Mouse (Mus musculus) liver, embryonic 16.5 days (tissue): ENCODE results near the gene Dusp7. TPM values are rescaled to one million over a fixed set of nuclear protein-coding genes. Genes with fewer than 3 reads are reported as not detected.

Experiments
- ATAC-seq: fragments of 200-750 bp; cut with Nextera tagmentation; 2 replicates; pipeline ENCODE4 v1.8.0; 2017; ENCODE audit warnings: low read depth, mild to moderate bottlenecking, moderate number of reproducible peaks, moderate library complexity
- H3K27ac ChIP-seq: fragments of 300-500 bp; sonication (generic); 2 replicates; pipeline ENCODE4 v1.5.1; 2014; ENCODE audit warnings: mild to moderate bottlenecking, low read length
- H3K27me3 ChIP-seq: fragments of 300-500 bp; sonication (generic); 2 replicates; pipeline ENCODE4 v1.6.1; 2014; ENCODE audit warnings: low read depth, low read length, mixed read lengths; ENCODE audit not compliant: control insufficient read depth, insufficient read depth
- H3K36me3 ChIP-seq: fragments of 300-500 bp; sonication (generic); 2 replicates; pipeline ENCODE4 v1.6.1; 2014; ENCODE audit warnings: mild to moderate bottlenecking; ENCODE audit not compliant: control insufficient read depth, insufficient read depth
- H3K4me1 ChIP-seq: fragments of 300-500 bp; sonication (generic); 2 replicates; pipeline ENCODE4 v1.6.1; 2014; ENCODE audit warnings: low read depth, low read length, mixed read lengths; ENCODE audit not compliant: control insufficient read depth
- H3K4me2 ChIP-seq: fragments of 300-500 bp; sonication (generic); 2 replicates; pipeline ENCODE4 v1.6.1; 2014; ENCODE audit warnings: low read depth, low read length, mixed read lengths
- H3K4me3 ChIP-seq: fragments of 300-500 bp; sonication (generic); 2 replicates; pipeline ENCODE4 v1.5.1; 2014; ENCODE audit warnings: low read depth, mild to moderate bottlenecking, low read length
- H3K9ac ChIP-seq: fragments of 300-500 bp; sonication (generic); 2 replicates; pipeline ENCODE4 v1.6.1; 2014; ENCODE audit warnings: low read depth, low read length
- H3K9me3 ChIP-seq: fragments of 300-500 bp; sonication (generic); replicated peaks from 2 replicates; pipeline ENCODE4 v1.6.1; 2016; ENCODE audit warnings: low read length; ENCODE audit not compliant: control insufficient read depth
- WGBS: fragments of 180-500 bp; shearing (Covaris S2); extraction: QIAGEN DNeasy Blood & Tissue Kit; methylation state at CpG from one replicate; pipeline ENCODE4 v1.1.7; 2014; ENCODE audit not compliant: insufficient replicate concordance; 5-methylcytosine and 5-hydroxymethylcytosine counted together
- polyA plus RNA-seq: library from polyadenylated mRNA; unstranded; fragments of >200 nt; fragmentation: Nextera tagmentation; extraction: Ambion mirVana; gene quantifications from 2 replicates; pipeline ENCODE4 v1.2.1, GENCODE M21; 2015

The Dusp7 gene
- polyA plus RNA-seq, 1 experiment from 2014 or later, result 2.7 TPM

DNA sequence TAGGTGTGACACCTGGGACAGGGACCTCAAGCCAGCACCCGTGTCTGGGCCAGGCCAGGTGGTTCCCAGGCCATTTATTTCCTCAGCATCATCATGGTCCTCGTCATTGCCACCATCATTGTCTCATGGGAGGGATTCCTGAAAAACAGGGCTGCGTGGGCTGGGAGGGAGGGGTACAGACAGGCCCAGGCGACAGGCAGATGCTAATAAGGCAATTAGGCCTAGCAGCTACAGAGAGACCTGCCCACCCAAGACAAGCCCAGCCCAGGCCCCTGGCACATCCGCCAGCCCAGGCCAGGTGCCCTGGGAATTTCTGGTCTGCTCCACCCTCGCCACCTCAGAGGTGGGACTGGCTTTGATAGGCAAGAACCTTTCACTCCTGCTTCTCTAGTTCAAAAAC is 9.1 kb upstream of the Dusp7 start:
- Histone ChIP-seq H3K9ac (no peak overlapping the region), H3K36me3 (no peaks in the 10 kb centered on the region), H3K4me2 (no peak overlapping the region), H3K9me3 (no peaks in the 10 kb centered on the region), H3K27me3 (no peaks in the 10 kb centered on the region), H3K4me1 (no peaks in the 10 kb centered on the region), H3K27ac (no peak overlapping the region), H3K4me3 (no peak overlapping the region)
- WGBS, result 71% methylated on average over 6 of the region's 6 CpGs
- no peak for ATAC-seq

DNA sequence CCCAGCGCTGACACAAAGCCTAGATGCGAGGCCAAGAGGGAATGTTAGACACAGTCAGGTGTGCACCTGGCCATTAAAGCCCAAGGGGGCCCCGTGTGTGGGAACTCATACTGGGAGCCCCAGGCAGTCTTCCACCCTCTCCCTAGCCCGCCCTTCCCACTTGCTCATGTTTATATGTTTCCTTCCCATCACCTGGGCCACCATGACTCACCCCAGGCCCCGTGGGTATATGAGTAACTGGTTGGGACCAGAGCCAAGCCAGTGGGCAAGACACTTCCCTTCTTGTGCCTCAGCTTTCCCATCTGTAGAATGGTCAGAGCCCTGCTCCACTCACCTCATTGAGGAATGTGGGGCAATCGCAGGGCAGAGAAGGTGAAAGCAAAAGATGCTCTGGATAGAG is 7.3 kb upstream of the Dusp7 start:
- Histone ChIP-seq H3K4me1 (no peaks in the 10 kb centered on the region), H3K4me3 (no peak overlapping the region), H3K27ac (no peak overlapping the region), H3K36me3 (no peaks in the 10 kb centered on the region), H3K9ac (no peak overlapping the region), H3K4me2 (no peak overlapping the region), H3K27me3 (no peaks in the 10 kb centered on the region), H3K9me3 (no peaks in the 10 kb centered on the region)
- no peak for ATAC-seq
- 64% methylated on average over 6 of the region's 6 CpGs for WGBS

DNA sequence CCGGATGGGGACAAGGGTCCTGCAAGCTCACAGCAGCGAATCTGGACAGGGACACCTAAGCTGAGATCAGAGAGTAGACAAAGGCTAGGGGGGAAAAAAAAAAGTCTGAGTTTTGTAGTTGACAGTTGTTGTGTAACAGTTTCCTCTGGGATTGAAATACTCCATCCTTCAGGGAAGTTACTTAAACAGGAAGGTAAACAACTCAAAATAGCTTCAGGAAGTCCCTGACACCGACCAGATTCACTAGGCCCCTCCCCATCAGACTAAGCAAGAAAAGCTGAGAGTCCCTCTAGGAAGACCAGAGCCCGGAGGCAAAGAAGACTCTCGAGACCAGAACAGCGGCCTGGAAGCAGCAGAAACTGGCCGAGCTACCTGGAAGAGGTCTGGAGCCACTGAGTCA is 3.1 kb upstream of the Dusp7 start:
- no peak for ATAC-seq

DNA sequence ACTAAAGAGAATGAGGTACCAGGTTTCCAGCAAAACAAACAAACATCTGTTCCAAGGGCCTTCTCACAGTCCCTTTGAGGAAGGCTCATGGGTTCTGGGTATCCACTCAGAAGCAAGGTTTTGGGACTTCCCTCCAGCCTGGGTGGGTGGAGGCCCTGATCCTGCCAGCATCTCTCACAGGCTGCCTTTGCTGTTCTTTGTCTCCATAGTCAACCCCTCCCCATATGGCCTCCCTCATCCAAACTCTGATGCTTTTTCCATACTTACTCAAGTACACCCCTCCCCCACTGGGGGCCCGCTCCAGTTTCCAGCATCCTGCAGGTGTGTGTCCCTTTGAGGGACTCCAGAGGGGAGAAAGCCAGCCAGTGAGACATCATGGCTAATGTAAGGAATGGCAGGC is 2.2 kb upstream of the Dusp7 start:
- Histone ChIP-seq H3K27me3 (peaks cover 8% of the 10 kb centered on the region), H3K9ac (no peak overlapping the region), H3K36me3 (no peaks in the 10 kb centered on the region), H3K9me3 (no peaks in the 10 kb centered on the region), H3K27ac (no peak overlapping the region), H3K4me2 (no peak overlapping the region), H3K4me1 (peaks cover 29% of the 10 kb centered on the region), H3K4me3 (no peak overlapping the region)
- 57% methylated on average over 1 of the region's 1 CpGs for WGBS
- ATAC-seq, result no peak

More for the DNA sequence above, 3.1 kb upstream of the Dusp7 start:
- Histone ChIP-seq H3K9ac (no peak overlapping the region), H3K27ac (no peak overlapping the region), H3K4me3 (no peak overlapping the region), H3K27me3 (peaks cover 8% of the 10 kb centered on the region), H3K9me3 (no peaks in the 10 kb centered on the region), H3K4me1 (peaks cover 28% of the 10 kb centered on the region), H3K36me3 (no peaks in the 10 kb centered on the region), H3K4me2 (no peak overlapping the region)
- WGBS, result 27% methylated on average over 7 of the region's 7 CpGs

DNA sequence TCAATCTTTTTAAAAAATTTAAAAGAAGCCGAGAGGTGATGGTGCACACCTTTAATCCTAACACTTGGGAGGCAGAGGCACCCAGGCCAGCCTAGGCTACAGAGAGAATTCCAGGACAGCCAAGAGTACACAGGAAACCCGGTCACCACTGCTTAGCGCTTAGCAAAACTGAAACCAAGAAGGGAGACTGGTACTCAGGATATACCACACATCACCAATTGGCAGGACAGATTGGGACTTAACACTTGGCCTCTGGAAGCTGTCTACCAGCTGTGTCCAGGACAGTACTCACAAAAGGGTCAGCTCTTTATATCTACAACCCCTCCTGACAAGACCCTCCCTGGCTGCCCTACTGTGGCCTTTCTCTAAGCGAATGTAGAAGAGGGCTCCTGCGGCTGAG is 1.4 kb upstream of the Dusp7 start:
- H3K4me3 ChIP-seq, result peak overlapping the region; percentile 62
- H3K36me3 ChIP-seq, result no peaks in the 10 kb centered on the region
- WGBS, result 22% methylated on average over 5 of the region's 5 CpGs
- H3K27ac ChIP-seq, result no peak overlapping the region
- peaks cover 8% of the 10 kb centered on the region for H3K27me3 ChIP-seq
- peak overlapping the region; percentile 94 for H3K4me2 ChIP-seq
- H3K9me3 ChIP-seq, result no peaks in the 10 kb centered on the region
- no peak for ATAC-seq
- H3K9ac ChIP-seq, result peak overlapping the region; percentile 51
- peaks cover 34% of the 10 kb centered on the region for H3K4me1 ChIP-seq

DNA sequence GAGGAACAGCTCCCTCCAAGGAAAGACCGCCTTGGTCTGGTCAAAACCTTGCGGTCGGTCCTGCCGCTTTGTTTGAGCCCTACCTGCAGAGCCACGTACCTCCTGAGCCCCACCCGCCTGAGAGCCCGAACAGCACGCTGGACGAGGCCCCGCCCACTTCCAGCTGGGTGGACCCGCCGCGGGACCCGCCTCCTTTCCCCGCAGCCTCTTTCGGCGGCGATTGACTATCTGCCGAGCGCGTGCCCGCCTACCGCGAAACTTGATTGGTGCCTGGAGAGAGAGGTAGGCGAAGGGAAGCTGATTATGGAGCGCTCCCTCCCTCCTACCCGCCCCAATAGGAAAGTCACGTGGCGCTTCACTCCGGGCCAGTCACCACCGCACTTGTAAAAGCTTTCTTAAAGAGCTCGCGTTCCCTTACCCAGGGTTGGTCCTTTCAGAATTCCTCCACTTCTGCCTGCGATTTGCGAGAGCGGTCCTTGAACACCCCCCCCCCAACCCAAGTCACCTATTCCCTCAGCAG is 780 bp upstream of the Dusp7 start:
- peak; percentile 91 for ATAC-seq
- no peaks in the 10 kb centered on the region for H3K9me3 ChIP-seq
- peak overlapping the region; percentile 90 for H3K27ac ChIP-seq
- WGBS, result under 1% methylated on average over 36 of the region's 36 CpGs
- peak overlapping the region; percentile 79 for H3K9ac ChIP-seq
- H3K4me2 ChIP-seq, result peak overlapping the region; percentile 100
- peak overlapping the region; percentile 76 for H3K4me3 ChIP-seq
- peaks cover 8% of the 10 kb centered on the region for H3K27me3 ChIP-seq
- H3K4me1 ChIP-seq, result peaks cover 38% of the 10 kb centered on the region
- no peaks in the 10 kb centered on the region for H3K36me3 ChIP-seq

DNA sequence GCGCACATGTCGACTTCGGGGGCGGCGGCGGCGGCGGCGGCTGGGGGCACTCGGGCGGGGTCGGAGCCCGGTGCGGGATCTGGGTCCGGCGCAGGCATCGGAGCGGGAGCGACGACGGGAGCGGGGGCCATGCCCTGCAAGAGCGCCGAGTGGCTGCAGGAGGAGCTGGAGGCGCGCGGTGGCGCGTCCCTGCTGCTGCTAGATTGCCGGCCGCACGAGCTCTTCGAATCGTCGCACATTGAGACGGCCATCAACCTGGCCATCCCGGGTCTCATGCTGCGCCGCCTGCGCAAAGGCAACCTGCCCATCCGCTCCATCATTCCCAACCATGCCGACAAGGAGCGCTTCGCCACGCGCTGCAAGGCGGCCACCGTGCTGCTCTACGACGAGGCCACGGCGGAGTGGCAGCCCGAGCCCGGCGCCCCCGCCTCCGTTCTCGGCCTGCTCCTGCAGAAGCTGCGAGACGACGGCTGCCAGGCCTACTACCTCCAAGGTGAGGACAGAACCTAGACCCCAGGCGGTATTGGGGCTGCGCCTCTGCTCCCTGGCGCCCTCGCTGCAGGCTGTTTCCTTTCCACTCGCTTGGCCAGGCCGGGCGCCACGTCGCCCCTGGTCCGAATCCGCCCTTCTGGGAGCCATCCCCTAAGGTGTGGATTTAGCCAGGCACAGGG is 534 bp downstream of the Dusp7 start:
- H3K4me1 ChIP-seq, result peaks cover 38% of the 10 kb centered on the region
- H3K9ac ChIP-seq, result peak overlapping the region; percentile 79
- under 1% methylated on average over 60 of the region's 72 CpGs for WGBS
- peak overlapping the region; percentile 76 for H3K4me3 ChIP-seq
- H3K27me3 ChIP-seq, result peaks cover 8% of the 10 kb centered on the region
- peak overlapping the region; percentile 73 for H3K27ac ChIP-seq
- H3K4me2 ChIP-seq, result peak overlapping the region; percentile 100
- H3K36me3 ChIP-seq, result peaks cover 5% of the 10 kb centered on the region; the same call in 1 of the 2 replicates
- H3K9me3 ChIP-seq, result no peaks in the 10 kb centered on the region
- ATAC-seq, result peak; percentile 5; the same call in 1 of the 2 replicates

DNA sequence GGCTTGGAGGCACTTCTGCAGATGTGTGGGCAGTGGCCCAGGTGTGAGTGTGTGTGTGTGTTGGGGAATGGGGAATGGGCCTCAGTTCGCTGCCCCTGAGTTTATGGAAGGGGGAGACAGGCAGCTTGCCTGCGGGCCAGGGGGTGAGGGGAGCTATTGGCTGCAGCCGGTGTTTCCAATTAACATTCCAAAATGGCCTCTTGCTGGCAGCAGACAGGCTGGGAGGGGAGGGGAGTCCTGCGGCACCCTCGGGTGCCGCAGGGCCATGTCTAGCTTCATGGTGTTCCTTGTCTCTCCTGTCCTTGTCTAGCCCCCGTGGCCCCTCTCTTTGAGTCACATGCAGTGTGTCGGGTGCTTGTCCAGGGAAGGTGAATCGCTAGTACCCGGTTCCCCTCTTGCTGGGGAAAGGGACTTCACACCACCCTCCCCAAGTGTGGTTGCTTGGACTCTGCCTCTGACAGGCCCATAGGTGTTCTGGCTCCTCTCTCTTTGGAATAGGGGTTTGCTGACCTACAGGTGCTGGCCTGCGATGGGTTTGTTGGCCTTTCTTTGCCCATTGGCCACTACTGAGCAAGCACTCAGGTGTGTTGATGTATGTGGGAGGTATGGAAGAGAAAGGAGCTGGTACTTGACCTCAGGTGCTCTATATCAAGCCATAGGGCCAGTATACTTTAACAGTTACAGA is 1.5 kb downstream of the Dusp7 start:
- Histone ChIP-seq H3K4me2 (peak overlapping the region; percentile 100), H3K27me3 (peaks cover 8% of the 10 kb centered on the region), H3K4me1 (peaks cover 38% of the 10 kb centered on the region), H3K9me3 (no peaks in the 10 kb centered on the region), H3K27ac (no peak overlapping the region), H3K4me3 (peak overlapping the region; percentile 76), H3K9ac (peak overlapping the region; percentile 79), H3K36me3 (peaks cover 7% of the 10 kb centered on the region; the same call in 1 of the 2 replicates)
- no peak for ATAC-seq
- WGBS, result 13% methylated on average over 11 of the region's 11 CpGs
